Mouse (Mus musculus) inflammation-experienced regulatory T-cells, adult 6 months (primary cell): Measurements from ENCODE around the gene B4galt7. TPM values are rescaled to one million over a fixed set of nuclear protein-coding genes. Genes with fewer than 3 reads are reported as not detected.

ENCODE experiments used
- polyA plus RNA-seq, 3 experiments: library from polyadenylated mRNA; unstranded; fragments of 100-300 nt; shearing (Covaris generic); gene quantifications; one replicate each; pipeline ENCODE4 v1.2.1; 2017

Gene B4galt7
- polyA plus RNA-seq, 3 experiments from 2014 or later: 24.5 to 35.8 (median 25.1) TPM

Other genes starting within 250 kb of the B4galt7 start
- gene Lman2, start 237.1 kb upstream of the B4galt7 start, polyA plus RNA-seq: 10 to 100 TPM; 43.9 to 62.8 (median 60.7) TPM
- gene Rgs14, start 230.2 kb upstream of the B4galt7 start, polyA plus RNA-seq: 10 to 100 TPM; 61.5 to 73.9 (median 62.9) TPM
- under 1 TPM in 1 of 3 experiments, not detected in 2; 0.20 TPM for gene Slc34a1, start 201.7 kb upstream of the B4galt7 start, polyA plus RNA-seq
- not detected for gene Pfn3, start 184.7 kb upstream of the B4galt7 start, polyA plus RNA-seq
- gene F12, start 173.1 kb upstream of the B4galt7 start, polyA plus RNA-seq: under 1 TPM in 1 of 3 experiments, not detected in 2; 0.24 TPM
- gene Grk6, start 154.8 kb upstream of the B4galt7 start, polyA plus RNA-seq: 10 to 100 TPM; 35.3 to 50.0 (median 40.5) TPM
- under 1 TPM in 1 of 3 experiments, not detected in 2; 0.26 TPM for gene Prr7, start 135.6 kb upstream of the B4galt7 start, polyA plus RNA-seq
- gene Dbn1, start 111.8 kb upstream of the B4galt7 start, polyA plus RNA-seq: under 1 TPM in 1 of 3 experiments, not detected in 2; 0.15 TPM
- 10 to 100 TPM; 13.2 to 15.7 (median 13.5) TPM for gene Pdlim7, start 86.2 kb upstream of the B4galt7 start, polyA plus RNA-seq
- 1 to 10 TPM in 2 of 3 experiments, under 1 TPM in 1; 0.93 to 1.1 (median 1.1) TPM for gene Dok3, start 70.6 kb upstream of the B4galt7 start, polyA plus RNA-seq
- 10 to 100 TPM; 41.7 to 61.0 (median 54.6) TPM for gene Ddx41, start 63.2 kb upstream of the B4galt7 start, polyA plus RNA-seq
- 10 to 100 TPM; 16.4 to 40.7 (median 37.3) TPM for gene Fam193b, start 28.8 kb upstream of the B4galt7 start, polyA plus RNA-seq
- 100 to 1,000 TPM; 184 to 286 (median 269) TPM for gene Tmed9, start 26.2 kb upstream of the B4galt7 start, polyA plus RNA-seq
- gene Caml, start 23.1 kb downstream of the B4galt7 start, polyA plus RNA-seq: 10 to 100 TPM; 28.6 to 51.1 (median 40.0) TPM
- gene Ddx46, start 35.1 kb downstream of the B4galt7 start, polyA plus RNA-seq: 10 to 100 TPM; 62.3 to 67.3 (median 64.0) TPM
- gene B230219D22Rik, start 93.2 kb downstream of the B4galt7 start, polyA plus RNA-seq: 10 to 100 TPM in 2 of 3 experiments, 1 to 10 TPM in 1; 9.8 to 15.8 (median 15.6) TPM
- 10 to 100 TPM; 22.4 to 29.0 (median 26.0) TPM for gene Txndc15, start 114.8 kb downstream of the B4galt7 start, polyA plus RNA-seq
- gene Pcbd2, start 127.5 kb downstream of the B4galt7 start, polyA plus RNA-seq: 10 to 100 TPM in 2 of 3 experiments, 1 to 10 TPM in 1; 1.4 to 21.8 (median 11.3) TPM
- gene Catsper3, start 184.7 kb downstream of the B4galt7 start, polyA plus RNA-seq: not detected
- not detected for gene Pitx1, start 236.3 kb downstream of the B4galt7 start, polyA plus RNA-seq